Mouse (Mus musculus) myocyte (in vitro differentiated cells): Measurements from ENCODE around the gene Commd2.

Source experiments
- CEBPB ChIP-seq: IDR thresholded peaks from 2 replicates; pipeline ENCODE4 v1.6.1; 2011; ENCODE audit warnings: mild to moderate bottlenecking, moderate library complexity; ENCODE audit not compliant: poor library complexity, insufficient read depth, severe bottlenecking
- E2F4 ChIP-seq: IDR thresholded peaks from one replicate; pipeline ENCODE4 v1.6.1; 2011; ENCODE audit warnings: mild to moderate bottlenecking, control low read depth, moderate library complexity; ENCODE audit not compliant: insufficient read depth
- MAX ChIP-seq: IDR thresholded peaks from one replicate; pipeline ENCODE4 v1.6.1; 2011; ENCODE audit warnings: low read depth, mild to moderate bottlenecking, control low read depth
- MYOD1 ChIP-seq, 3 experiments: IDR thresholded peaks; one replicate each; pipeline ENCODE4 v1.6.1; 2011; ENCODE audit warnings: control low read depth in 2 of 3, low read depth in 2 of 3, mild to moderate bottlenecking in 2 of 3, moderate library complexity in 1 of 3; ENCODE audit not compliant: insufficient read length in 2 of 3, control insufficient read depth in 1 of 3
- MYOG ChIP-seq, 3 experiments: IDR thresholded peaks; one replicate each; pipeline ENCODE4 v1.6.1; 2011; ENCODE audit warnings: control low read depth in 2 of 3, low read depth in 2 of 3, mild to moderate bottlenecking in 2 of 3; ENCODE audit not compliant: insufficient read length in 2 of 3, control insufficient read depth in 1 of 3, insufficient read depth in 1 of 3
- POLR2A ChIP-seq: IDR thresholded peaks from one replicate; pipeline ENCODE4 v1.6.1; 2011; ENCODE audit warnings: low read depth, mild to moderate bottlenecking, control low read depth, moderate library complexity; ENCODE audit not compliant: insufficient read length
- POLR2AphosphoS2 ChIP-seq: IDR thresholded peaks from one replicate; pipeline ENCODE4 v1.6.1; 2011; ENCODE audit warnings: low read depth, control low read depth; ENCODE audit not compliant: insufficient read length
- REST ChIP-seq: IDR thresholded peaks from one replicate; pipeline ENCODE4 v1.6.1; 2011; ENCODE audit warnings: mild to moderate bottlenecking, control low read depth, moderate library complexity; ENCODE audit not compliant: insufficient read depth, insufficient read length
- SRF ChIP-seq: IDR thresholded peaks from one replicate; pipeline ENCODE4 v1.6.1; 2011; ENCODE audit warnings: low read depth; ENCODE audit not compliant: control insufficient read depth, insufficient read length
- TCF12 ChIP-seq: IDR thresholded peaks from one replicate; pipeline ENCODE4 v1.6.1; 2011; ENCODE audit warnings: mild to moderate bottlenecking, control low read depth; ENCODE audit not compliant: poor library complexity, insufficient read depth, severe bottlenecking
- USF1 ChIP-seq: IDR thresholded peaks from one replicate; pipeline ENCODE4 v1.6.1; 2011; ENCODE audit warnings: low read depth, mild to moderate bottlenecking, control low read depth, moderate library complexity

- TF ChIP-seq POLR2A (no peak), POLR2AphosphoS2 (no peak), MYOD1 (IDR thresholded peaks at IDR 0.05; ENCODE audit: control insufficient read depth in 1 of 3, insufficient read length in 2 of 3, low read depth in 2 of 3) (no peak), USF1 (no peak), TCF12 (no peak), E2F4 (no peak), REST (no peak), SRF (no peak), MYOG (IDR thresholded peaks at IDR 0.05; ENCODE audit: control insufficient read depth in 1 of 3, insufficient read depth in 1 of 3, insufficient read length in 2 of 3, low read depth in 2 of 3) (no peak), MAX (no peak), CEBPB (no peak)
These were observed 47.5 kb downstream of the Commd2 start for GRCm38 (mm10) chr3:57603891-57604617.
